Mouse (Mus musculus) small intestine, adult 2 months (tissue): ENCODE measurements around the gene Fth1.

Experiments
- CTCF ChIP-seq: fragments of 200-500 bp; IDR thresholded peaks from 2 replicates; pipeline ENCODE4 v1.5.1; 2012; ENCODE audit warnings: low read depth, mild to moderate bottlenecking, control low read depth, inconsistent platforms, low read length, moderate library complexity, mixed read lengths; ENCODE audit not compliant: insufficient replicate concordance, insufficient read length; ENCODE audit errors: extremely low read depth
- POLR2A ChIP-seq: fragments of 200-500 bp; IDR thresholded peaks from 2 replicates; pipeline ENCODE4 v1.6.1; 2012; ENCODE audit warnings: low read depth, mild to moderate bottlenecking, control low read depth, inconsistent platforms, low read length, moderate library complexity

- TF ChIP-seq POLR2A, result no peak
- no peak for TF ChIP-seq CTCF
Measured at GRCm38 (mm10) chr19:9992011-9992958, 11.9 kb downstream of the Fth1 start.
